Mouse (Mus musculus) olfactory bulb, adult 2 months (tissue): Measurements from ENCODE around the gene Tuba3a.

Experiments
- CTCF ChIP-seq: fragments of 200-500 bp; IDR thresholded peaks from 2 replicates; pipeline ENCODE4 v1.5.1; 2012; ENCODE audit warnings: low read depth, mild to moderate bottlenecking, low read length, moderate library complexity; ENCODE audit not compliant: insufficient read depth
- POLR2A ChIP-seq: fragments of 200-500 bp; IDR thresholded peaks from 2 replicates; pipeline ENCODE4 v1.6.1; 2012; ENCODE audit warnings: mild to moderate bottlenecking, low read depth, low read length, moderate library complexity; ENCODE audit not compliant: insufficient read depth

- no peak for TF ChIP-seq CTCF
- no peak for TF ChIP-seq POLR2A
These were observed 34.1 kb upstream of the Tuba3a start for GRCm38 (mm10) chr6:125319919-125320296.
